Comparison of ENCODE assay signal across 11 mouse cellular contexts in genomic region chr1:39564603-39565002, GRCm38 (mm10).
"Had no signal": no experiment of that assay in that cellular context is flagged by ENCODE, and none has a peak within 500 bp of the region (broad histone marks: within the 10 kb centered on the region; RNA-seq: fewer than 3 reads in every experiment).

No protein-coding gene starts in this region.

- H3K9me3 ChIP-seq: limb, embryonic 12.5 days; midbrain, embryonic 13.5 days; neural tube, embryonic 13.5 days had no signal

- H3K9ac ChIP-seq: limb, embryonic 12.5 days; liver, embryonic 14.5 days; midbrain, embryonic 13.5 days; neural tube, embryonic 13.5 days had no signal

- H3K27ac ChIP-seq: kidney, postnatal 0 days; layer of hippocampus, adult 2 months; limb, embryonic 12.5 days; liver, embryonic 14.5 days; midbrain, embryonic 13.5 days; neural tube, embryonic 13.5 days; stomach, postnatal 0 days had no signal

- H3K27me3 ChIP-seq: limb, embryonic 12.5 days; midbrain, embryonic 13.5 days; neural tube, embryonic 13.5 days had no signal

- DNase-seq: kidney, postnatal 4 days; liver; lung, adult 18-20 months; thymus, postnatal 4 days had no signal

- ATAC-seq: midbrain, embryonic 13.5 days had no signal

- H3K4me3 ChIP-seq: layer of hippocampus, adult 2 months; limb, embryonic 12.5 days; midbrain, embryonic 13.5 days; neural tube, embryonic 13.5 days had no signal

- H3K4me2 ChIP-seq: limb, embryonic 12.5 days; midbrain, embryonic 13.5 days; neural tube, embryonic 13.5 days had no signal

- H3K4me1 ChIP-seq: limb, embryonic 12.5 days; midbrain, embryonic 13.5 days had no signal
